Mouse (Mus musculus) ES-E14 (cell line): Measurements from ENCODE around the gene Cebpb.

Experiments used
- HCFC1 ChIP-seq: IDR thresholded peaks from 2 replicates; pipeline ENCODE4 v1.6.1; 2012; ENCODE audit warnings: low read length, inconsistent platforms, borderline replicate concordance; ENCODE audit not compliant: insufficient read depth
- ZC3H11A ChIP-seq: IDR thresholded peaks from 2 replicates; pipeline ENCODE4 v1.6.1; 2012; ENCODE audit warnings: low read depth, mild to moderate bottlenecking, inconsistent platforms, low read length, borderline replicate concordance

DNA sequence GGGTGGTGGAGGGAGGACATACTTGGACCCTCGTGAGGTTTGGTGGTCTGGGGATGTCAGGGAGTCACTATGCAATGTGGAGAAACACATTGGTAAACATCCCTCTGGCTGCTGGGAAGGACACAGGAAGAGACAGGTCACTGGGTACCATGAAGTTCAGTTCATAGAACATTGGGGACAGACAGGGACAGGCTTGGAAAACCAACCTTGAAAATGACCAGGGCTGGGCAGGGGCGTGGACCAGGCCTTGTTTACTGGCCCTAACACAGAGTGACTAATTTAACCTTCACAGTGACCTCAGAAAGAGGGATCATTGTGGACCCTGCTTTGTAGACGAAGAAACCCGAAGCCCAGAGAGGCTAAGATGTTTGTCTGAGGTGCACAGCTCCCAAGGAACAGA, 30.8 kb downstream of the Cebpb start:
- TF ChIP-seq ZC3H11A: no peak
- TF ChIP-seq HCFC1: no peak
